Mouse (Mus musculus) MEL (cell line): Measurements from ENCODE around the gene Ctrb1. TPM values are rescaled to one million over a fixed set of nuclear protein-coding genes. Genes with fewer than 3 reads are reported as not detected.

Source experiments
- DNase-seq: peaks from one replicate; pipeline ENCODE4 v3.0.0; 2011; ENCODE audit warnings: low read depth, low spot score
- H3K27ac ChIP-seq: 2 replicates; pipeline ENCODE4 v1.5.1; 2012; ENCODE audit warnings: low read depth, mild to moderate bottlenecking, control low read depth, low read length, moderate library complexity; ENCODE audit not compliant: control insufficient read depth
- H3K27me3 ChIP-seq, 2 experiments: fragments of 150-350 bp in 1 of 2; sonication (generic) in 1 of 2; 2 replicates each; pipeline ENCODE4 v1.6.1; 2012; ENCODE audit warnings: low read length in 2 of 2, mild to moderate bottlenecking in 2 of 2, improper control_type of control experiment in 1 of 2, moderate library complexity in 1 of 2; ENCODE audit not compliant: insufficient read depth in 2 of 2, control insufficient read depth in 1 of 2
- H3K36me3 ChIP-seq, 2 experiments: 2 replicates each; pipeline ENCODE4 v1.6.1; 2012 to 2014; ENCODE audit warnings: low read length in 2 of 2, improper control_type of control experiment in 1 of 2, inconsistent platforms in 1 of 2, mild to moderate bottlenecking in 1 of 2; ENCODE audit not compliant: insufficient read depth in 2 of 2, control insufficient read depth in 1 of 2
- H3K4me1 ChIP-seq, 2 experiments: fragments of 150-350 bp in 1 of 2; sonication (generic) in 1 of 2; 2 replicates each; pipeline ENCODE4 v1.6.1; 2012; ENCODE audit warnings: low read length in 2 of 2, improper control_type of control experiment in 1 of 2, mild to moderate bottlenecking in 1 of 2; ENCODE audit not compliant: insufficient read depth in 2 of 2, control insufficient read depth in 1 of 2
- H3K4me3 ChIP-seq, 2 experiments: fragments of 150-350 bp in 1 of 2; sonication (generic) in 1 of 2; 2 replicates each; pipeline ENCODE4 v1.5.1; 2012; ENCODE audit warnings: low read depth in 2 of 2, low read length in 2 of 2, mild to moderate bottlenecking in 2 of 2, moderate library complexity in 2 of 2, control low read depth in 1 of 2, improper control_type of control experiment in 1 of 2; ENCODE audit not compliant: control insufficient read depth in 1 of 2, insufficient read depth in 1 of 2
- H3K79me2 ChIP-seq: 2 replicates; pipeline ENCODE4 v1.6.1; 2012; ENCODE audit warnings: mild to moderate bottlenecking, low read length, moderate library complexity; ENCODE audit not compliant: control insufficient read depth, poor library complexity, insufficient read depth
- H3K9ac ChIP-seq: 2 replicates; pipeline ENCODE4 v1.6.1; 2012; ENCODE audit warnings: low read depth, mild to moderate bottlenecking, control low read depth, low read length, moderate library complexity; ENCODE audit not compliant: control insufficient read depth, poor library complexity, severe bottlenecking
- H3K9me3 ChIP-seq: fragments of 150-350 bp; sonication (generic); replicated peaks from 2 replicates; pipeline ENCODE4 v1.6.1; 2012; ENCODE audit warnings: mild to moderate bottlenecking, low read length, improper control_type of control experiment, moderate library complexity; ENCODE audit not compliant: insufficient read depth
- CHD2 ChIP-seq: IDR thresholded peaks from 2 replicates; pipeline ENCODE4 v1.6.1; 2011; ENCODE audit warnings: low read length, improper control_type of control experiment
- EP300 ChIP-seq, 2 experiments: IDR thresholded peaks; 2 replicates each; pipeline ENCODE4 v1.6.1; 2011; ENCODE audit warnings: improper control_type of control experiment in 2 of 2, low read length in 2 of 2, low read depth in 1 of 2, mild to moderate bottlenecking in 1 of 2
- ETS1 ChIP-seq: IDR thresholded peaks from 2 replicates; pipeline ENCODE4 v1.6.1; 2012; ENCODE audit warnings: low read depth, mild to moderate bottlenecking, inconsistent platforms, low read length, improper control_type of control experiment, moderate library complexity
- JUND ChIP-seq: IDR thresholded peaks from 2 replicates; pipeline ENCODE4 v1.6.1; 2011; ENCODE audit warnings: low read depth, mild to moderate bottlenecking, improper control_type of control experiment, low read length
- KAT2A ChIP-seq: conservative IDR thresholded peaks from 2 replicates; pipeline ENCODE4 v1.6.1; 2012; ENCODE audit warnings: low read depth, low read length, improper control_type of control experiment, inconsistent platforms
- MAX ChIP-seq: IDR thresholded peaks from 2 replicates; pipeline ENCODE4 v1.6.1; 2011; ENCODE audit warnings: low read length, improper control_type of control experiment
- MAZ ChIP-seq: IDR thresholded peaks from 2 replicates; pipeline ENCODE4 v1.6.1; 2012; ENCODE audit warnings: low read depth, mild to moderate bottlenecking, inconsistent platforms, low read length, improper control_type of control experiment
- MEF2A ChIP-seq: IDR thresholded peaks from 2 replicates; pipeline ENCODE4 v1.6.1; 2014; ENCODE audit warnings: low read depth, mild to moderate bottlenecking, inconsistent platforms, low read length, improper control_type of control experiment; ENCODE audit not compliant: poor library complexity, insufficient replicate concordance, severe bottlenecking; ENCODE audit errors: extremely low read depth
- MXI1 ChIP-seq: IDR thresholded peaks from 2 replicates; pipeline ENCODE4 v1.6.1; 2011; ENCODE audit warnings: mild to moderate bottlenecking, low read depth, low read length, improper control_type of control experiment
- MYB ChIP-seq: IDR thresholded peaks from 2 replicates; pipeline ENCODE4 v1.6.1; 2011; ENCODE audit warnings: mild to moderate bottlenecking, low read depth, low read length, improper control_type of control experiment
- MYC ChIP-seq: IDR thresholded peaks from 2 replicates; pipeline ENCODE4 v1.6.1; 2011; ENCODE audit warnings: low read depth, mild to moderate bottlenecking, low read length, improper control_type of control experiment, moderate library complexity
- NRF1 ChIP-seq: IDR thresholded peaks from 2 replicates; pipeline ENCODE4 v1.6.1; 2014; ENCODE audit warnings: low read depth, mild to moderate bottlenecking, inconsistent platforms, low read length, improper control_type of control experiment, moderate library complexity; ENCODE audit not compliant: poor library complexity, insufficient read depth, severe bottlenecking
- POLR2A ChIP-seq, 2 experiments: IDR thresholded peaks; 2 replicates each; pipeline ENCODE4 v1.6.1; 2011 to 2012; ENCODE audit warnings: low read length in 2 of 2, mild to moderate bottlenecking in 2 of 2, control low read depth in 1 of 2, improper control_type of control experiment in 1 of 2, low read depth in 1 of 2, moderate library complexity in 1 of 2; ENCODE audit not compliant: control insufficient read depth in 1 of 2, insufficient read depth in 1 of 2, poor library complexity in 1 of 2
- POLR2AphosphoS2 ChIP-seq: IDR thresholded peaks from 2 replicates; pipeline ENCODE4 v1.6.1; 2011; ENCODE audit warnings: low read length, improper control_type of control experiment
- POLR2AphosphoS5 ChIP-seq: IDR thresholded peaks from 2 replicates; pipeline ENCODE4 v1.6.1; 2012; ENCODE audit warnings: low read depth, borderline replicate concordance, mild to moderate bottlenecking, inconsistent platforms, low read length, moderate library complexity, mixed read lengths
- RAD21 ChIP-seq: IDR thresholded peaks from 2 replicates; pipeline ENCODE4 v1.6.1; 2011; ENCODE audit warnings: mild to moderate bottlenecking, low read depth, low read length, improper control_type of control experiment
- RCOR1 ChIP-seq: IDR thresholded peaks from 2 replicates; pipeline ENCODE4 v1.6.1; 2012; ENCODE audit warnings: low read depth, mild to moderate bottlenecking, inconsistent platforms, low read length, improper control_type of control experiment
- SIN3A ChIP-seq: IDR thresholded peaks from 2 replicates; pipeline ENCODE4 v1.6.1; 2012; ENCODE audit warnings: low read length, improper control_type of control experiment, inconsistent platforms
- TAL1 ChIP-seq: IDR thresholded peaks from 2 replicates; pipeline ENCODE4 v1.6.1; 2012; ENCODE audit warnings: mild to moderate bottlenecking, inconsistent platforms, low read length, moderate library complexity, mixed read lengths
- TCF12 ChIP-seq: IDR thresholded peaks from 2 replicates; pipeline ENCODE4 v1.6.1; 2014; ENCODE audit warnings: low read depth, mild to moderate bottlenecking, inconsistent platforms, low read length, improper control_type of control experiment, moderate library complexity
- UBTF ChIP-seq: IDR thresholded peaks from 2 replicates; pipeline ENCODE4 v1.6.1; 2012; ENCODE audit warnings: low read depth, mild to moderate bottlenecking, inconsistent platforms, low read length, improper control_type of control experiment, moderate library complexity, borderline replicate concordance; ENCODE audit not compliant: insufficient read depth
- USF2 ChIP-seq, 2 experiments: IDR thresholded peaks; 2 replicates each; pipeline ENCODE4 v1.6.1; 2011 to 2012; ENCODE audit warnings: improper control_type of control experiment in 2 of 2, low read length in 2 of 2, borderline replicate concordance in 1 of 2, inconsistent platforms in 1 of 2, low read depth in 1 of 2, mild to moderate bottlenecking in 1 of 2; ENCODE audit not compliant: insufficient read depth in 1 of 2
- ZC3H11A ChIP-seq: IDR thresholded peaks from 2 replicates; pipeline ENCODE4 v1.6.1; 2012; ENCODE audit warnings: low read depth, mild to moderate bottlenecking, inconsistent platforms, low read length, improper control_type of control experiment
- ZKSCAN1 ChIP-seq: IDR thresholded peaks from 2 replicates; pipeline ENCODE4 v1.6.1; 2012; ENCODE audit warnings: low read depth, mild to moderate bottlenecking, inconsistent platforms, low read length, improper control_type of control experiment, moderate library complexity
- ZNF384 ChIP-seq: IDR thresholded peaks from 2 replicates; pipeline ENCODE4 v1.6.1; 2012; ENCODE audit warnings: low read depth, mild to moderate bottlenecking, inconsistent platforms, low read length, improper control_type of control experiment
- polyA plus RNA-seq, 2 experiments: library from polyadenylated mRNA; stranded (reverse) in 1 of 2; unstranded in 1 of 2; fragments of >175 nt in 1 of 2; fragments of >200 nt in 1 of 2; gene quantifications; 2 replicates each; pipeline versions ENCODE4 v1.2.1 to v1.2.4; 2012; ENCODE audit warnings: low replicate concordance in 2 of 2, low read depth in 1 of 2; ENCODE audit not compliant: insufficient read length in 2 of 2, insufficient read depth in 1 of 2, missing spikeins in 1 of 2
- total RNA-seq: library from RNA; depleted of rRNA; stranded (reverse); fragments of 300-350 nt; gene quantifications from 2 replicates; pipeline ENCODE4 v1.2.3, GENCODE M21; 2012

Gene Ctrb1
- total and polyA plus RNA-seq, 3 experiments = not detected

- Histone ChIP-seq H3K9ac (no peak overlapping the region), H3K27me3 (no peaks in the 10 kb centered on the region), H3K9me3 (no peaks in the 10 kb centered on the region), H3K4me3 (no peak overlapping the region), H3K79me2 (no peaks in the 10 kb centered on the region), H3K27ac (no peak overlapping the region), H3K4me1 (peaks cover 2 to 9% of the 10 kb centered on the region in 2 experiments; a peak in 1 of 4 replicates), H3K36me3 (no peaks in the 10 kb centered on the region)
- DNase-seq = no peak
- TF ChIP-seq ZKSCAN1 (no peak), UBTF (no peak), MXI1 (no peak), MYB (no peak), USF2 (IDR thresholded peaks at IDR 0.05; ENCODE audit: borderline replicate concordance in 1 of 2, insufficient read depth in 1 of 2, low read depth in 1 of 2, low read length in 2 of 2) (no peak), MYC (no peak), RAD21 (no peak), JUND (no peak), MAZ (no peak), ZC3H11A (no peak), NRF1 (no peak), RCOR1 (no peak), ZNF384 (no peak), MAX (no peak), MEF2A (no peak), POLR2AphosphoS5 (no peak), TCF12 (no peak), ETS1 (no peak), POLR2AphosphoS2 (no peak)
Measured at GRCm38 (mm10) chr8:111728481-111728880, 37.7 kb upstream of the Ctrb1 start.

- DNase-seq = no peak
- Histone ChIP-seq H3K9ac (no peak overlapping the region), H3K79me2 (no peaks in the 10 kb centered on the region), H3K4me3 (no peak overlapping the region), H3K36me3 (no peaks in the 10 kb centered on the region), H3K9me3 (no peaks in the 10 kb centered on the region), H3K27ac (no peak overlapping the region), H3K4me1 (peaks cover 2 to 9% of the 10 kb centered on the region in 2 experiments; a peak in 1 of 4 replicates), H3K27me3 (no peaks in the 10 kb centered on the region)
- TF ChIP-seq RCOR1 (no peak), POLR2A (IDR thresholded peaks at IDR 0.05; ENCODE audit: control insufficient read depth in 1 of 2, insufficient read depth in 1 of 2, low read depth in 1 of 2, low read length in 2 of 2, poor library complexity in 1 of 2) (no peak), SIN3A (no peak), KAT2A (no peak), EP300 (IDR thresholded peaks at IDR 0.05; ENCODE audit: low read depth in 1 of 2, low read length in 2 of 2) (no peak), CHD2 (no peak), TAL1 (no peak)
Measured at GRCm38 (mm10) chr8:111727553-111727952, 36.7 kb upstream of the Ctrb1 start.
